Mouse (Mus musculus) liver, embryonic 12.5 days (tissue): Measurements from ENCODE around the gene Gm1110. TPM values are rescaled to one million over a fixed set of nuclear protein-coding genes. Genes with fewer than 3 reads are reported as not detected.
"Not testable (repeated sequence)": the region's sequence is repeated elsewhere in the genome, so short reads cannot be mapped to it uniquely, and the experiment has no call there.

Experiments
- ATAC-seq: fragments of 200-750 bp; cut with Nextera tagmentation; 2 replicates; pipeline ENCODE4 v1.8.0; 2017; ENCODE audit warnings: moderate number of reproducible peaks, mild to moderate bottlenecking, moderate library complexity
- H3K27ac ChIP-seq: fragments of 300-500 bp; sonication (generic); 2 replicates; pipeline ENCODE4 v1.5.1; 2016; ENCODE audit warnings: mild to moderate bottlenecking
- H3K27me3 ChIP-seq: fragments of 300-500 bp; sonication (generic); replicated peaks from 2 replicates; pipeline ENCODE4 v1.6.1; 2016; ENCODE audit warnings: mild to moderate bottlenecking, moderate library complexity
- H3K36me3 ChIP-seq: fragments of 300-500 bp; sonication (generic); 2 replicates; pipeline ENCODE4 v1.6.1; 2016; ENCODE audit warnings: mild to moderate bottlenecking, moderate library complexity
- H3K4me1 ChIP-seq: fragments of 300-500 bp; sonication (generic); 2 replicates; pipeline ENCODE4 v1.6.1; 2016
- H3K4me2 ChIP-seq: fragments of 300-500 bp; sonication (generic); 2 replicates; pipeline ENCODE4 v1.6.1; 2016; ENCODE audit warnings: mild to moderate bottlenecking, moderate library complexity
- H3K4me3 ChIP-seq: fragments of 300-500 bp; sonication (generic); 2 replicates; pipeline ENCODE4 v1.5.1; 2016; ENCODE audit warnings: mild to moderate bottlenecking, moderate library complexity
- H3K9ac ChIP-seq: fragments of 300-500 bp; sonication (generic); 2 replicates; pipeline ENCODE4 v1.6.1; 2016; ENCODE audit warnings: mild to moderate bottlenecking, moderate library complexity
- H3K9me3 ChIP-seq: fragments of 300-500 bp; sonication (generic); replicated peaks from 2 replicates; pipeline ENCODE4 v1.6.1; 2016; ENCODE audit warnings: mild to moderate bottlenecking, moderate library complexity
- WGBS: fragments of 180-500 bp; shearing (Covaris S2); methylation state at CpG from one replicate; pipeline ENCODE4 v1.1.7; 2016; ENCODE audit not compliant: insufficient replicate concordance; 5-methylcytosine and 5-hydroxymethylcytosine counted together
- polyA plus RNA-seq: library from polyadenylated mRNA; unstranded; fragments of >200 nt; fragmentation: Nextera tagmentation; extraction: Ambion mirVana; gene quantifications from 2 replicates; pipeline ENCODE4 v1.2.1, GENCODE M21; 2016

Gene Gm1110
- not detected in 2 replicates for polyA plus RNA-seq

GRCm38 (mm10) chr9:26922909-26923526 is at the start of gene Gm1110:
Gene Gm1110, minus strand, starts transcription at chr9:26923111.
- WGBS: 58% methylated on average over 13 of the region's 13 CpGs
- Histone ChIP-seq H3K9me3 (no peaks in the 10 kb centered on the region), H3K4me1 (no peaks in the 10 kb centered on the region), H3K4me2 (no peak within 1 kb of the TSS), H3K27me3 (no peaks in the 10 kb centered on the region), H3K4me3 (no peak within 1 kb of the TSS), H3K36me3 (no peaks in the 10 kb centered on the region), H3K27ac (no peak within 1 kb of the TSS), H3K9ac (no peak within 1 kb of the TSS)
- ATAC-seq: no peak

- H3K9ac ChIP-seq: no peak overlapping the region
- no peaks in the 10 kb centered on the region for H3K36me3 ChIP-seq
- no peak overlapping the region for H3K4me2 ChIP-seq
- WGBS: 56% methylated on average over 2 of the region's 2 CpGs
- no peaks in the 10 kb centered on the region for H3K27me3 ChIP-seq
- no peaks in the 10 kb centered on the region for H3K4me1 ChIP-seq
- H3K9me3 ChIP-seq: 0 out of 2 replicates have a peak, but pooled peaks cover 6% of the 10 kb centered on the region
- H3K27ac ChIP-seq: no peak overlapping the region
- no peak for ATAC-seq
- H3K4me3 ChIP-seq: no peak overlapping the region
These were observed 24.9 kb upstream of the Gm1110 start for GRCm38 (mm10) chr9:26947790-26948189.

DNA sequence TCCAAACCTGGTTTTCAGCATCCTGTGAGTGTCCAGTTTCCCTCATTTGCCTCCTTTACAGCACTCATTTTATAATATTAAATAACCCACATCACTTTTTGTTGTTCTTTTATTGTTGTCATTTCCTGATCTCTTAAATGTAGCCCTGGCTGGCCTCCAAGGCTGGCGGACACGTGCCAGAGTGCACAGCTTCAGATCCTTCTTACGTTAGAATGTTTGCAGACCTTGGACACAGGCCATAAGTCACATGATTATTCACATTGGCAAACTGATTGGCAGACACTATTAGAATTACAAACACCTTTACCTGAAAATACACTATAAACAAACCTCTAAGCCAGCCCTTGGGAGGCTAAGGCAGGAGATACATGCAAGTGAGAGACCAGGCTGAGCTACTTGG is 1.2 kb upstream of the Gm1110 start:
- Histone ChIP-seq H3K4me2 (no peak overlapping the region), H3K36me3 (no peaks in the 10 kb centered on the region), H3K9ac (no peak overlapping the region), H3K27ac (no peak overlapping the region), H3K4me1 (no peaks in the 10 kb centered on the region), H3K9me3 (no peaks in the 10 kb centered on the region), H3K27me3 (no peaks in the 10 kb centered on the region), H3K4me3 (no peak overlapping the region)
- no peak for ATAC-seq
- 72% methylated on average over 3 of the region's 3 CpGs for WGBS

- no peak for ATAC-seq
- no peaks in the 10 kb centered on the region for H3K9me3 ChIP-seq
- H3K27ac ChIP-seq: no peak overlapping the region
- H3K4me1 ChIP-seq: no peaks in the 10 kb centered on the region
- H3K4me2 ChIP-seq: no peak overlapping the region
- no peaks in the 10 kb centered on the region for H3K27me3 ChIP-seq
- no peak overlapping the region for H3K9ac ChIP-seq
- no peak overlapping the region for H3K4me3 ChIP-seq
- H3K36me3 ChIP-seq: no peaks in the 10 kb centered on the region
- WGBS: 64% methylated on average over 2 of the region's 2 CpGs
These were observed 3.1 kb downstream of the Gm1110 start for GRCm38 (mm10) chr9:26919778-26920177.

- no peak overlapping the region for H3K27ac ChIP-seq
- no peak overlapping the region for H3K9ac ChIP-seq
- H3K36me3 ChIP-seq: no peaks in the 10 kb centered on the region
- H3K4me2 ChIP-seq: no peak overlapping the region
- H3K4me3 ChIP-seq: no peak overlapping the region
- H3K4me1 ChIP-seq: no peaks in the 10 kb centered on the region
- no peaks in the 10 kb centered on the region for H3K9me3 ChIP-seq
- no peaks in the 10 kb centered on the region for H3K27me3 ChIP-seq
- ATAC-seq: no peak
- 64% methylated on average over 4 of the region's 4 CpGs for WGBS
These were observed 9.8 kb downstream of the Gm1110 start for GRCm38 (mm10) chr9:26913150-26913549.

- no peak overlapping the region for H3K27ac ChIP-seq
- H3K4me3 ChIP-seq: no peak overlapping the region
- H3K36me3 ChIP-seq: no peaks in the 10 kb centered on the region
- ATAC-seq: no peak
- no peaks in the 10 kb centered on the region for H3K9me3 ChIP-seq
- WGBS: 51% methylated on average over 1 of the region's 1 CpGs
- no peaks in the 10 kb centered on the region for H3K4me1 ChIP-seq
- H3K4me2 ChIP-seq: no peak overlapping the region
- no peaks in the 10 kb centered on the region for H3K27me3 ChIP-seq
- H3K9ac ChIP-seq: no peak overlapping the region
These were observed 11.7 kb downstream of the Gm1110 start for GRCm38 (mm10) chr9:26911251-26911650.

DNA sequence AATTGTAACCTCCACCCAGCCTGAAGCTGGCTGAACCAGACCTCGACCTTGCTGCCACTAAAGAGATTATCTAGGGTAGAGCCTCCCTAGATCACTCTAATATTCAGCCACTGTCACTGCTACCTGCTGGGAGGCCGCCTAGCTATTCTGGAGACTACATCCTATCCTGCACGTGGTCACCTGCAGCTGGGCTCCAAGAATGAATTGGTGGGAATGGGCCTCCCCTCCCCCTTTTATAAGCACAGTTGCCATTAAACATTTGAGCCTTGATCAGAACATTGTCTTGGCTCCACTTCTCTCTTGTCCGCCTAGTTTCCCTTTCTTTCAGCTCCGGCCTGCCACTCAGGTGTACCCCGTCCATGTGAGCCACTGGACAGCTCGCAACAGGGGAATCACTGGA is 53.1 kb downstream of the Gm1110 start:
- not testable (repeated sequence) for H3K27me3 ChIP-seq, H3K27ac ChIP-seq, H3K4me1 ChIP-seq, H3K4me2 ChIP-seq, H3K9me3 ChIP-seq, H3K4me3 ChIP-seq, H3K9ac ChIP-seq, ATAC-seq, H3K36me3 ChIP-seq
- 61% methylated on average over 7 of the region's 7 CpGs for WGBS

- Histone ChIP-seq H3K9me3 (no peaks in the 10 kb centered on the region), H3K36me3 (no peaks in the 10 kb centered on the region), H3K27me3 (no peaks in the 10 kb centered on the region), H3K4me1 (no peaks in the 10 kb centered on the region), H3K27ac (no peak within 1 kb of the TSS), H3K9ac (no peak within 1 kb of the TSS), H3K4me2 (no peak within 1 kb of the TSS), H3K4me3 (no peak within 1 kb of the TSS)
- WGBS: 44% methylated on average over 5 of the region's 5 CpGs
- no peak for ATAC-seq
These were observed 62.2 kb downstream of the Gm1110 start, which contains the start of gene Glb1l3 for GRCm38 (mm10) chr9:26860751-26861150. Gene Glb1l3, minus strand, starts transcription at chr9:26860890.

DNA sequence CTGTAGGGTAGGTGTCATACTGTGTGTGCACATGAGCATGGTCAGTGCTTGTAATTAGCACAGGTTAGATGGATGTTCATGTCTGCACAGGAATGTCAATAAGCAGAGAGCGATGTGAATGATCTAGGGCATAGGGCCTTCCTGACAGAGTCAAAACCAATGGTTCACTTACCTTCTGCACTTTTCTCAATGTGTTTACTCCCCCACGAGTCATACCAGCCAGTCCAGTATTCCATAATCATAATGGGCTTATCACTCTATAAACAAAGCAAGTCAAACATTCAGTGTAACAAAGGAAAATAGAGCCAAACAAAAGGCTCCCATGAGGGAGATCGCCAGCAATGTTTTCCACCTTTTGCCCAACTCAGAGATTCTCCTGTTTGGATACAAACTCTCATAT is 91.8 kb downstream of the Gm1110 start:
- H3K9me3 ChIP-seq: no peaks in the 10 kb centered on the region

More for the DNA sequence above, 91.8 kb downstream of the Gm1110 start:
- no peak overlapping the region for H3K4me3 ChIP-seq
- H3K27me3 ChIP-seq: no peaks in the 10 kb centered on the region
- H3K27ac ChIP-seq: no peak overlapping the region
- no peak overlapping the region for H3K9ac ChIP-seq
- H3K36me3 ChIP-seq: no peaks in the 10 kb centered on the region
- H3K4me1 ChIP-seq: no peaks in the 10 kb centered on the region
- ATAC-seq: no peak
- WGBS: 62% methylated on average over 3 of the region's 3 CpGs
- H3K4me2 ChIP-seq: no peak overlapping the region

Other genes with a start within 250 kb of the Gm1110 start
- not detected in 2 replicates for gene B3gat1, start 189.4 kb downstream of the Gm1110 start, polyA plus RNA-seq
- 0.14 and 0.19 TPM in 2 replicates for gene Glb1l2, start 116.6 kb downstream of the Gm1110 start, polyA plus RNA-seq
- not detected in 2 replicates for gene Glb1l3, start 62.2 kb downstream of the Gm1110 start, polyA plus RNA-seq
- gene Acad8, start 76.5 kb upstream of the Gm1110 start, polyA plus RNA-seq: 14.2 and 14.4 TPM in 2 replicates
- 75.4 and 83.0 TPM in 2 replicates for gene Thyn1, start 76.6 kb upstream of the Gm1110 start, polyA plus RNA-seq
- 18.9 and 19.0 TPM in 2 replicates for gene Vps26b, start 107.0 kb upstream of the Gm1110 start, polyA plus RNA-seq
- 42.9 and 43.2 TPM in 2 replicates for gene Ncapd3, start 107.1 kb upstream of the Gm1110 start, polyA plus RNA-seq
- gene Jam3, start 232.3 kb upstream of the Gm1110 start, polyA plus RNA-seq: 12.0 and 12.6 TPM in 2 replicates